In the genomic region with DNA sequence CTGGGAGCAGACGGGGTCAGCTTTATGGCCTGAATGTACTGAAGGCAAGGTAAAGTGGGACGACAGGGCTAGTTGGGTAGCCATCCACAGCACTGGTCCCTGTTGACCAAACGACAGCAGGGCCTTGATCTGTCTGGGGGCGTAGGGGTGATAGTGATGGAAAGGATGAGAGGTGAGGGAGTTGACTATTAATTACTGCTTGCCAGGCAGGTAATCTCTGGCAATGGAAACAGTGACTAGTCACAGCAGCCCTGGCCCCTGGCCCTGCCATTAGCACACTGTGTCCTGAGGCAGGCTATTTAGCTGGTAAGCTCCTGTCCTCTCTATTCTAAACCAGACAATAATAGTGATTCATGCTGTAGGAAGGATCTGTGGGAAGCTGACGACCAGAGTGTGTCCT, we compare ENCODE assay signal across 19 mouse cellular contexts. TPM values are rescaled to one million over a fixed set of nuclear protein-coding genes. Genes with fewer than 3 reads are reported as not detected.
"Had no signal": no experiment of that assay in that cellular context is flagged by ENCODE, and none has a peak within 500 bp of the region (broad histone marks: within the 10 kb centered on the region; RNA-seq: fewer than 3 reads in every experiment).

No protein-coding gene starts in this region.

- ATAC-seq: midbrain, embryonic 16.5 days had no signal

- DNase-seq: lung, adult 18-20 months; lung, embryonic 14.5 days; lung, postnatal 10 days; lung, postnatal 4 days; midbrain, embryonic 14.5 days; retina, postnatal 1 day; right cerebral cortex, adult 18-20 months; right cerebral cortex, postnatal 25 days; right cerebral cortex, postnatal 4 days; spleen, adult 18-20 months; thymus, adult 18-20 months; thymus, postnatal 14 days; thymus, postnatal 4 days had no signal

RNA-seq across cellular contexts. Expression of a gene that starts 33.2 kb away (rescaled TPM):
- polyA plus RNA-seq: midbrain, embryonic 10.5 days; myocyte; stomach, embryonic 16.5 days; urinary bladder, adult 2 months had no signal

RNA-seq across cellular contexts. Expression of a gene that starts 39.7 kb away (rescaled TPM):
- polyA plus RNA-seq: midbrain, embryonic 10.5 days; myocyte; neural tube, embryonic 11.5 days had no signal
